Mouse (Mus musculus): ENCODE measurements at regions not wholly inside any gene's neighbourhood (a gene's known extent, or its start where the extent isn't known, plus 50 kb on each side); places are given as distances from the start of the nearest gene placed in this dataset.
"Not testable (repeated sequence)": the region's sequence is repeated elsewhere in the genome, so short reads cannot be mapped to it uniquely, and the experiment has no call there.

DNA sequence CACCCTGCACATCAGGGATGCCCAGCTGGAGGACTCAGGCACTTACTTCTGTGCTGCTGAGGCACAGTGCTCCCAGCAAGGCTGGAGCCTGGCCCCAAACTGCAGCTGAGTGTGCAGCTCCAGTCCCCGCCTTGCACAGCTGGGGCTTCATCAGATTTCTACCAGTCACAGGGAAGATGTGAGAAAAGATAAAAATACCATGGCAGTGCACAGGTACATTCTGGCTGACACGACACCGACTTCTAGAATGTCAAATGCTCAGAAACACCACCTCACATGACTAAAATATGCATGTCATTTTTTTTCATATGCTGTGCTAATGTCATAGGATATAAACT lies 495.7 kb upstream of the Olfr1507 start:
- not testable (repeated sequence) for TF ChIP-seq POLR2A (IDR thresholded peaks at IDR 0.05; ENCODE audit: insufficient read depth, low read length); CTCF (IDR thresholded peaks at IDR 0.05; ENCODE audit: low read depth, low read length); EP300 (IDR thresholded peaks at IDR 0.05; ENCODE audit: insufficient read depth, low read depth, low read length)
